Mouse (Mus musculus) bone marrow macrophage, adult 2 months (primary cell): ENCODE data around the gene Matk.

Experiments
- CTCF ChIP-seq: IDR thresholded peaks from 2 replicates; pipeline ENCODE4 v1.5.1; 2012; ENCODE audit warnings: low read depth, mild to moderate bottlenecking, low read length, moderate library complexity
- POLR2A ChIP-seq: IDR thresholded peaks from 2 replicates; pipeline ENCODE4 v1.6.1; 2012; ENCODE audit warnings: mild to moderate bottlenecking, low read depth, low read length, borderline replicate concordance

DNA sequence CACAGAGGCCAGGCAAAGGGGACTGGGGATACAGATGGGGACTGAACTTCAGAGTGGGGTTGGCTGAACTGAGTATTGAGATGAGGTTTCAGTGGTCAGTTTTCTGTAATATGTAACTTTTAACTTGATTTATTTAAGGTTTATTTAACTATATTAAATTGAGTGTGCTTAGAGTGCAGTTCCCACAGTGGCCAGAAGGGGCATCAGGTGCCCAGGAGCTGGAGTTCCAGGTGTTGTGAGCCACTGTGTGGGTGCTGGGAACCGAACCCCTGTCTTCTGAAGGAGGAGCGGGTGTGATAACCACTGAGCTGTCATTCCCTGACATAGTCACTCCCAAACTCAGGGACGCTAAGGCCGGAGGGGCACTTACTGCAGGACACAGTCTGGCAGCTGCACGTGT lies 42.6 kb upstream of the Matk start:
- TF ChIP-seq CTCF (no peak), POLR2A (no peak)
